ENCODE assay signal across 9 mouse cellular contexts in the genomic region with DNA sequence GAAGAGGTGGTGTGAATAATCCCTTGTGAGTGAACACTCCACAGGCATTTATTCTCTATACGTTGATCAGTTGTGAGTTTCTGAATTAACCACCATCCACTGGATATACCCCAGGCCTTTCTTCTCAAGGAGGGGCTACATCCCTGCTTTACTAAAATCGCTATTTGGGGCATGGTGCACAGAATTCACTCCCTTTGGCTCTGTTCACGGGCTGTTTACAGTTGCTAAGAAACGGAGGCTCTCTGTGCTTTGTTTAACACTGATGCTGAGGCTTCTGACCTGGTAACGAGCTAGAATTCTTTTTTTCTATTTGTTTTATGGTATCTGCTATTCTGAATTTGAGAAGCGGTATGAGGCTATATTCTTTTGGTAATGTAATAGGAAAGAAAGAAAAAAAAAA. TPM values are rescaled to one million over a fixed set of nuclear protein-coding genes. Genes with fewer than 3 reads are reported as not detected.
DNase-seq lines count a peak whose midpoint lies in the region; ATAC-seq and TF ChIP-seq lines count a peak whose summit lies in the region.
"Had no signal": no experiment of that assay in that cellular context is flagged by ENCODE, and none has a peak within 500 bp of the region (broad histone marks: within the 10 kb centered on the region; RNA-seq: fewer than 3 reads in every experiment).

No protein-coding gene starts in this region.

- 47% methylated on average over 6 of the region's 6 CpGs for WGBS in heart, embryonic 14.5 days
- 36% methylated on average over 6 of the region's 6 CpGs for WGBS in midbrain, embryonic 14.5 days

- no peak for DNase-seq in heart, postnatal 14 days
- peak; percentile 78 for DNase-seq in brain, embryonic 14.5 days (ENCODE audit: low read depth)
- peak; percentile 56 for DNase-seq in midbrain, embryonic 14.5 days
- no peak for DNase-seq in adrenal gland, postnatal 25 days

- peaks cover 20 to 24% of the 10 kb centered on the region in 2 experiments for H3K4me1 ChIP-seq in heart, embryonic 14.5 days (ENCODE audit: control insufficient read depth in 2 of 2, insufficient read depth in 2 of 2, low read length in 2 of 2)
- peaks cover 15% of the 10 kb centered on the region for H3K4me1 ChIP-seq in embryonic fibroblast, embryonic 13.5 days (ENCODE audit: control insufficient read depth, insufficient read depth, low read length)
- peaks cover 14% of the 10 kb centered on the region; the same call in 1 of the 2 replicates for H3K4me1 ChIP-seq in midbrain, embryonic 14.5 days (ENCODE audit: control insufficient read depth, insufficient read depth, low read length)
- H3K4me1 ChIP-seq: limb, embryonic 13.5 days had no signal

- peak overlapping the region; percentile 19; the same call in 1 of the 2 replicates for H3K4me2 ChIP-seq in heart, embryonic 14.5 days (ENCODE audit: low read length)
- H3K4me2 ChIP-seq in midbrain, embryonic 14.5 days (ENCODE audit: low read length) = 0 out of 2 replicates have a peak overlapping the region, but pooled peaks have one; percentile 6
- H3K4me2 ChIP-seq: limb, embryonic 13.5 days; neural tube, embryonic 12.5 days had no signal

- H3K36me3 ChIP-seq in heart, embryonic 14.5 days (ENCODE audit: control insufficient read depth, insufficient read depth, low read length) = no peaks in the 10 kb centered on the region
- H3K36me3 ChIP-seq in midbrain, embryonic 14.5 days (ENCODE audit: control insufficient read depth, insufficient read depth, low read length) = no peaks in the 10 kb centered on the region
- H3K36me3 ChIP-seq: limb, embryonic 13.5 days; neural tube, embryonic 12.5 days had no signal

- intact Hi-C loops in heart, postnatal 14 days (cut with DNase I) = no loop called here

- H3K27me3 ChIP-seq in heart, embryonic 14.5 days (ENCODE audit: control insufficient read depth, insufficient read depth, low read length) = no peaks in the 10 kb centered on the region
- H3K27me3 ChIP-seq in midbrain, embryonic 14.5 days (ENCODE audit: control insufficient read depth, insufficient read depth, low read length) = no peaks in the 10 kb centered on the region
- H3K27me3 ChIP-seq: limb, embryonic 13.5 days; neural tube, embryonic 12.5 days had no signal

- no peaks in the 10 kb centered on the region for H3K9me3 ChIP-seq in heart, embryonic 14.5 days (ENCODE audit: control insufficient read depth, low read length)
- H3K9me3 ChIP-seq in midbrain, embryonic 14.5 days (ENCODE audit: control insufficient read depth, low read length) = no peaks in the 10 kb centered on the region
- H3K9me3 ChIP-seq: limb, embryonic 13.5 days; neural tube, embryonic 12.5 days had no signal

- no peak for TF ChIP-seq POLR2A in brain, embryonic 14.5 days (IDR thresholded peaks at IDR 0.05; ENCODE audit: borderline replicate concordance, extremely low read depth, insufficient read depth, insufficient read length, poor library complexity, severe bottlenecking)
- TF ChIP-seq POLR2A in embryonic fibroblast, embryonic 13.5 days (IDR thresholded peaks at IDR 0.05; ENCODE audit: low read depth, low read length) = no peak

- no peak for ATAC-seq in heart, embryonic 14.5 days (ENCODE audit: insufficient number of reproducible peaks, insufficient read depth, low FRiP score, low read depth)
- peak; percentile 32; the same call in 1 of the 2 replicates for ATAC-seq in midbrain, embryonic 14.5 days (ENCODE audit: low FRiP score, low TSS enrichment)
- no peak for ATAC-seq in megakaryocyte-erythroid progenitor cell, adult 5-6 weeks (replicated peaks; ENCODE audit: low FRiP score, low TSS enrichment, poor library complexity, severe bottlenecking)

- H3K4me3 ChIP-seq in heart, embryonic 14.5 days (ENCODE audit: control insufficient read depth in 1 of 2, insufficient read depth in 1 of 2, low read depth in 1 of 2, low read length in 2 of 2) = no peak overlapping the region
- no peak overlapping the region for H3K4me3 ChIP-seq in embryonic fibroblast, embryonic 13.5 days (ENCODE audit: insufficient read depth, low read length)
- H3K4me3 ChIP-seq in midbrain, embryonic 14.5 days (replicated peaks; ENCODE audit: low read depth, low read length) = no peak overlapping the region
- H3K4me3 ChIP-seq: limb, embryonic 13.5 days; neural tube, embryonic 12.5 days had no signal

- H3K27ac ChIP-seq in heart, embryonic 14.5 days (replicated peaks in 1 of 2; ENCODE audit: control insufficient read depth in 1 of 2, insufficient read depth in 1 of 2, low read depth in 2 of 2, low read length in 2 of 2) = peak overlapping the region; percentile 89 to 93
- H3K27ac ChIP-seq in embryonic fibroblast, embryonic 13.5 days (ENCODE audit: insufficient read depth, low read length) = peak overlapping the region; percentile 66
- H3K27ac ChIP-seq in midbrain, embryonic 14.5 days (replicated peaks; ENCODE audit: low read depth, low read length) = peak overlapping the region; percentile 74
- H3K27ac ChIP-seq: limb, embryonic 13.5 days; neural tube, embryonic 12.5 days had no signal

- H3K9ac ChIP-seq in heart, embryonic 14.5 days (ENCODE audit: low read length) = no peak overlapping the region; the same call in 1 of the 2 replicates
- no peak overlapping the region; the same call in 1 of the 2 replicates for H3K9ac ChIP-seq in midbrain, embryonic 14.5 days (replicated peaks; ENCODE audit: low read length)
- H3K9ac ChIP-seq: limb, embryonic 13.5 days; neural tube, embryonic 12.5 days had no signal

- no peak for TF ChIP-seq CTCF in brain, embryonic 14.5 days (IDR thresholded peaks at IDR 0.05; ENCODE audit: borderline replicate concordance, extremely low read depth, insufficient read depth, insufficient read length)
- no peak for TF ChIP-seq CTCF in embryonic fibroblast, embryonic 13.5 days (IDR thresholded peaks at IDR 0.05; ENCODE audit: borderline replicate concordance, insufficient read depth, low read length)

RNA-seq across cellular contexts. Expression of a gene that starts 52.7 kb away (rescaled TPM):
- 14.0 and 15.2 TPM in 2 replicates for polyA plus RNA-seq in heart, embryonic 14.5 days (2014; fragmentation: Nextera tagmentation; extraction: Ambion mirVana)
- total RNA-seq in heart, postnatal 14 days (2021) = 10 to 100 TPM in 1 of 2 experiments, 1 to 10 TPM in 1; 9.0 to 10.3 TPM
- 61.1 and 76.1 TPM in 2 replicates for polyA plus RNA-seq in brain, embryonic 14.5 days (2012; rRNA removed)
- polyA plus RNA-seq in embryonic fibroblast, embryonic 13.5 days (2011; ENCODE audit: insufficient read length, low read depth, missing spikeins) = 35.6 and 44.1 TPM in 2 replicates
- 80.2 and 82.7 TPM in 2 replicates for polyA plus RNA-seq in midbrain, embryonic 14.5 days (2014; fragmentation: Nextera tagmentation; extraction: Ambion mirVana)
- total RNA-seq in megakaryocyte-erythroid progenitor cell, adult 5-6 weeks (2014; fragmentation: Nextera tagmentation) = 10.6 and 12.2 TPM in 2 replicates
- 30.4 and 30.9 TPM in 2 replicates for total RNA-seq in megakaryocyte-erythroid progenitor cell, adult 5-6 weeks (2017)
- 34.1 and 38.6 TPM in 2 replicates for total RNA-seq in adrenal gland, postnatal 25 days (2021)

Comparison
In these comparisons a context has a peak if more than half of its experiments do, and no peak if none do; other contexts are left out.
1. DNase-seq: peak in brain, embryonic 14.5 days (single experiment) and midbrain, embryonic 14.5 days (single experiment); none in heart, postnatal 14 days (0 of 2) and adrenal gland, postnatal 25 days (single experiment).
2. Peak in every context shown above with its lines, with median percentiles within 50 percentile points of each other: H3K27ac ChIP-seq.